Mouse (Mus musculus) brain, adult 2 months (tissue): ENCODE measurements around the gene Nfyb.

ENCODE experiments used
- DNase-seq: peaks from one replicate; pipeline ENCODE4 v3.0.0; 2011; ENCODE audit warnings: low read depth, low spot score

Nfyb gene

GRCm38 (mm10) chr10:82763840-82764631, at the start of gene Nfyb:
Gene Nfyb (minus strand): TSS chr10:82764144.
- DNase-seq, result peak; percentile 100

DNA sequence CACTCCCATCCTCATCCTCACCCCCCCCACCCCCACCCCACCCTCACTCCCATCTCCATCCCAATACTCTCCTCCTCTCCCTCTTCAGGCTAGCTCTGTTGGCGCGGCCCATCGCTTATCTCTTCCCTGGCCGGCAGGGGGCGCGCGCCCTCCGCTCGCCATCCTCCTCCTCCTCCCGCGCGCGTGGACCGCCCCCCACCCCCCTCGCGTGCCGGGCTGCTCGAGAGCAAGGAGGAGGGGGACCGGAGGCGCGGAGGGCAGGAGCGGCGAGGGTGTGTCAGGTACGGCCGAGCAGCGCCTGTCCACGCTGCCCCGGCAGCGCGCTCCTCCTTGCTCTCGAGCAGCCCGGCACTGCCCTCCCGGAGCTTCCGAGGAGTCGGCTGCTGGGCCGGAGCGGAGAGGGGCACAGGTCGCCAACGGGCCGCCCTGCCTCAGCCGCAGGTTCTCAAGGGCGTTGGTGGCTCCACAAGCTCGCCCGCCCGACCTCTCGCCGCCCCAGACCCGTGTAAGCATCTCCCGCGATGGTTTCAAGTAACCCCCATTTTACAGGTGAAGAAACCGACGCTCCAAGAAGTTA, 48.0 kb upstream of the Nfyb start:
- peak; percentile 75 for DNase-seq

DNA sequence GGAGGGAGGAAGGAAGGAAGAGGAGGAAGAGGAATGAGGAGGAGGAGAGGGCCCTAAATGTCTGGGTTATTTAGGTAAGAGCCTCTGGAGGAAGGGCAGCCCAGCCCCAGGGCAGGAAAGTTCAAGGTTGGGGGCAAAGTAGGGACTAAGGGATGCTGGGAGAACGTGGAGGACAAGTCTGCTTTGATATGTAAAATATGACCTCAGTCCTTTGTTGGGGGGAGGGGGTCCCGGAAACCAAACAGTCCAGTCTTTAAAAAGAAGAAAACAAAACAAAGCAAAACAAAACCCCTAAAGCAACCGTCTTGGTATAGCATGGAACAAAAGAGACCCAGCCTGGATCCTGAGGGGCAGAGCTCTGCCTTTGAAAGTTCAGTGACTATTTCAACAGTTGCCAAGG, 45.4 kb upstream of the Nfyb start:
- DNase-seq, result no peak

- DNase-seq, result no peak
Measured at GRCm38 (mm10) chr10:82808891-82809290, 44.9 kb upstream of the Nfyb start.

DNA sequence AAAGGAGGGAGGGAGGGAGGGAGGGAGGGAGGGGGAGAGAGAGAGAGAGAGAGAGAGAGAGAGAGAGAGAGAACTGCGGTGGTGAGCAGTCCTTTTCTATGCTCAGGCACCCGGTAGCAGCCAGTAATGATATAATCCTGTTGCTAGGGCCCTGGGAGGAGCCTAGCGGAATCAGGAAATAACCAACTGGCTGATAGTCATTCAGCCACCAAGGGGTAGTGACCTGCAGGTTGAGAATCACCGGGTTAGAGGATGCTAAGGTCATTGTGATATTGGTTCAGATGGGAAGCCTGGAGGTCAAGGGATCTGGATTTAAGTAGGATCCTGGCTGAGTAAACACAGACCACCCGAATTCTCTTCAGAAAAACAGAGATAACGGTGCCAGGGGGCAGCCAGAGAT, 44.2 kb upstream of the Nfyb start:
- DNase-seq, result no peak

- no peak for DNase-seq
Measured at GRCm38 (mm10) chr10:82807238-82807637, 43.3 kb upstream of the Nfyb start.

DNA sequence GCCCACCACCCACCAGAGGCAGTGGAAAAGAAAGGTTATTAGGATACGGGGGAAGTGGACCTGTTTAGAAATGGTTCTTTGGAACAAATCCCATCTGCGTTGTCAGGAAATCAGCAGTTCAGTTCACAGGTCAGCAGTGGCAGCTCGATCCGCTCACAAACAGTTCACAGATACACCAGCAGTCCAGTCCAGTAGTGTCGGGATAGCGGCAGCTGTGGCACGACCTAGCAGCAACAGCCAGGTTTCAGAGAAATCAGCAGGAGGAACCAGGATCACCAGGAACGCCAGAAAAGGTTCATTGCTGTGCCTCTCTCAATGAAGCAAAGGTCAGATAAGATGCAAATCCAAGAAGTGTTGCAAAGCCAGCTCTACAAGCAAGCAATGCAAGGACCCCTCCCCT, 42.5 kb upstream of the Nfyb start:
- DNase-seq, result no peak

- no peak for DNase-seq
Measured at GRCm38 (mm10) chr10:82805111-82805510, 41.2 kb upstream of the Nfyb start.

DNA sequence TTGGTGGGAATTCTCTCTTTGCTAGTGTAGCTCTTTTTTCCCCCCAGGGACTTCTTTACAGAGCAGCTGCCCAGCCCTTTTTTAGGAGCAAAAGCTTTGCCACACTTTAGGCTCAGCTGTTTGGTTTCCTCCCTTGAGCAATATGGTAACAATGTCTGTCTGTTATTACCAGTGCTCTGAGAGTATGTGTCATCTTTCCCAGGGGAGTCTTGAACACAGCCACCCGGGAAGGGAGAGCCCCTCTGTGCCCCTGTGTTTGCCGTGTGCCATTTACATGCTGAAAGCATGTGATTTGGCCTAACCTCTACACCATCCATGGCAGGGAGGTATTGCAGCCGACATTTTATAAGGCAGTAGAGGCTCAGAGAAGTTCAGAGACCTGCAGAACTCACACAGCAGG, 40.5 kb upstream of the Nfyb start:
- DNase-seq, result no peak

DNA sequence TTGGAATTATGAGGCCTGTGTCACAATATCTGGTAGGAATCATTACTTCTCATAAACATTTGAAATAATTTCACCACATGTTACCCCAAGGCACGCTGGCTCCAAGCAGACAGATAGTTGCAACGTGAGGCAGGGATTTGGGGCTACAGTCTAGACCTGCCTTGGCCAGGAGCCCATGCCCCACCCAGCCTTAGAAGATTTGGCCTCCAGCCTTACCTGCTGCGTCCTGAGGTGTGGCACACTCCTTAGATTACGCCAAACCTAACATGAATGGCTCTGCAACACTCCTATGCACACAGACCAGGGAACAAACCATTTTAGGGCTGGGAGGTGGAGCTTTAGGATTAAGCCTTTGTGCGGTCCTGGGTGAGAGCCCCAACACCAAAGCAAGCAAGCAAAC, 36.1 kb upstream of the Nfyb start:
- DNase-seq, result no peak

DNA sequence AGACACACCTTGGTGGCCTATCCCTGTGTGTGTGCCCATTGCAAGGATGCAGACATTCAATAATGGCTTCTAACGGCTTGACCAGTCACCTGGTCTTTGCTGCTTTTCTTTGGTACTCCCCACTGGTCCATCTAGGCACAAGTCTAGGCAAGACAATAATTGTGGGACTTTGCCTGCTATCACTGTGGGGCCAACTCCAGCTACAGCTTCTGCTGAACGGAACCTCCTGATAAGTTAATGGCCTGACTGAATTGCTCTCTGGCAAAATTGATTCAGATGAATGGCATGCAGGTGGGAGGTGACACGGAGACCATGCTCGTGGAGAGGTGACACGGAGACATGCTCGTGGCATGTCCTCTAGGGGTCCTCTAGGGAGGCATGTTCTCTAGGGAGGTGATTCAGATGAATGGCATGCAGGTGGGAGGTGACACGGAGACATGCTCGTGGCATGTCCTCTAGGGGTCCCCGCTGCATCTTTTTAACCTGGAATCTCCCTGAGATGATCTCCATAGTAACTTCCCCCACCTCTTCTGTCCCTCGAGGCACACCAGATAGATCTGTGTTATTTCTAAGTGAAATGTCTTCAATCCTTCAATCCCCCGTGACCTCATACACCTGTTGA, 34.5 kb upstream of the Nfyb start:
- DNase-seq, result no peak

GRCm38 (mm10) chr10:82797119-82797491, 33.2 kb upstream of the Nfyb start:
- DNase-seq, result no peak

DNA sequence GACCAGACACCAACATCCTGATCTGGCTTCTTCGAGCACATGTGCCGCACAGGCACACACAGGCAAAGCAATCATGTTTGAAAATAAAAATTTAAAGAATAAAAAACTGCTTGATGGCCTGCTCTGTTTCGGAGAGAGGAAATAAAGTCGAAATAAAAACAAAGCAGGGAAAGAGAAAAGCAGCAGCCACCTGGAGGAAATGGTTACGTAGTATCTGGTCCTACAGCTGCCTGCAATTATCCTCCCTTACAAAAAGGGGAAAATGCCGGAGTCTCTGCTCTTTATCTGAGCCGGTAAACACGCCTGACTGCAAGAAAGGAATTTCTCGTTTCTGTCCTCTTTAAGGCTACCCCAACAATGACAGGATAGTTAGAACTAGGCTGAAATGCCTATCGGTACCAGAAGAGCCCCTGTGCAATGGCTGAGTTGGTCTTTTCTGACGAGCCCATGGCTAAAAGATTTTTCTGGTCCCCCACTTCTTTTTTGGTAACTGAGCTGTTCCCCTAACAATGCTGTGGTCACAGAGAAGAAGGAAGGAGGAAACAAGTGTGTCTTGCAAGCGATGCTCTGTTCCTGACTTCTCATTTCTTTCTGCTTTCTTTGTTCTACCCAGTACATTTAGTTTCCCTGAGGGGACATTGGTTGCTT, 32.7 kb upstream of the Nfyb start:
- DNase-seq, result peak; percentile 44

GRCm38 (mm10) chr10:82795767-82796166, 31.8 kb upstream of the Nfyb start:
- peak; percentile 33 for DNase-seq

DNA sequence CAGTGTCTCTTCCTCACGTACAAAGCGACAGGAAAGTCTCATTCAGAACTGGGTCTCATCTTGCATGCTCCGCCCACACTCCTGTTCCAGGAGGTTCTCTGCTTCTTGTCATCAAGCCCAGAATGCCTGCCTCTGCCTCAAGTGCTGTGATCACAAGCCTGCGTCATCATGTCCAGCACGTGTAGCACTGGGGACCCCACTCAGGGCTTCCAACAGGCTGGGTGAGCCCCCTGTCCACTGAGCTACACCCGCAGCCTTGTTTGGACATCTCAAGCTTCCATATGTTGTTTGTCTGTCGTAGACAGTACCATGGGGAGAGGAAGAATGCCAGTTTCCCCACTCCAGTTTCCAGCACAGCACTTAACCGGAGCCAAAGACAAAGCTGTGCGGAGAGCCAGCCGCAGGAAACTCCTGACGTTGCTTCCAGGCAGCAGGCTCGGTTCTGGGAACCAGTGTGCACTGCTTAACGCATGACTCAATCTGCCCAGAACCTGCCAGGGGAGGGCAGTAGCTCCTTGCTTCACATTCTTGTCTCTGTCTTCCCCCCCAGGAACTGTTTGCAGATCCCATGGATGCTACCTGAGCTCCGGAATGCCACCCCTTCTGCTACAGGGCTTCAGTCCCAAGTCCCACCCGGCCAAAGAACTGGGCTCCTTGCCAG, 31.3 kb upstream of the Nfyb start:
- peak; percentile 96 for DNase-seq

- DNase-seq, result no peak
Measured at GRCm38 (mm10) chr10:82792311-82792710, 28.4 kb upstream of the Nfyb start.

DNA sequence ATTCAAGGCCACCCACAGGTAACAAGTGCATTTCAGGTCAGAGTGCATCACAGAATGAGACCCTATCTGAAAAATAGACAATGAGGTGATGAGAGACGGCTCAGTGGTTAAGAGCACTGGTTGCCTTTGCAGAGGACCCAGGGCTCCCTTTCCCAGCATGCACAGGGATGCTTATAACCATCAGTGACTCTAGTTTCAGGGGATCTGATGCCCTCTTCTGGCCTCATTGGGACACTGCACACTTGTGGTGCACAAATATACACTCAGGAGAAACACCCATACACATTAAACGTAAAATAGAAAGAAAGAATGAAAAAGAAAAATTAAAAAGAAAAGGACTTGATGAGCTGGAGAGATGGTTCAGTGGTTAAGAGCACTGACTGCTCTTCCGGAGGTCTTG, 27.8 kb upstream of the Nfyb start:
- no peak for DNase-seq

- no peak for DNase-seq
Measured at GRCm38 (mm10) chr10:82790504-82790903, 26.6 kb upstream of the Nfyb start.

GRCm38 (mm10) chr10:82789181-82789580, 25.2 kb upstream of the Nfyb start:
- DNase-seq, result no peak

DNA sequence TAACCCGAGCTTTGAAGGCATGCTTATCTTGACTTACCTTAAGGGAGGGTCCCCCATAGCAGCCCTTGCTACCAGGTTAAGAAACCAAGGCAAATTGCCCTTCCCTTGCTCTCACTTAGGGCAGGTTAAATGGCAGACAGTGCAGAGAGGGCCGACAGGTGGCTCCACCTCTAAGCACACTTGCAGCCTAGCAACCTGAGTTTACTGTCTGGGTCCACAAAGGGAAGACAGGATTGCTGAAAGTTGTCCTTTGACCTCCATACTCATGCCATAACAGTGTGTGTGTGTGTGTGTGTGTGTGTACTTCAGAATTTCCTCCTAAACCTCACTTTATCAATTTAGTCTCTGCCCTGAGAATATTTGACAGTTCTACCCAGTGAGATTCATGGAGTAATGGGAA, 18.5 kb upstream of the Nfyb start:
- DNase-seq, result no peak

DNA sequence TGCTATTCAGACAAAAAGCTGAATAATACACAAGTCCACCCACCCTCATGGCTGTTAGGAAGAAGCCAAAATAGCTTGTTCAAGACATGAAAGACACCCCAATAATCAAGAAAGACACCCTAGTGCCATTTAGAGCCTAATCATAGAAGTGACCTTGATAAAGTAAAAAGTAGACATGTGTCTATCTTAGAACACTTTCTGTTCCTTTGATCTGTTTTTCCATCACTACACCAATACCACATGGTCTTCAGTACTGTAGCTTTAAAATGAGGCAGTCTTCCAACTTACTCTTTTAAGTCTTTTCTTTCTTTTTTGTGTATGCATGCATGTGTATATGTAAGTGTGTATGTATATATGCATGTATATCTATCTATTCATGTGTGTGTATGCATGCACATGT, 16.9 kb upstream of the Nfyb start:
- no peak for DNase-seq

DNA sequence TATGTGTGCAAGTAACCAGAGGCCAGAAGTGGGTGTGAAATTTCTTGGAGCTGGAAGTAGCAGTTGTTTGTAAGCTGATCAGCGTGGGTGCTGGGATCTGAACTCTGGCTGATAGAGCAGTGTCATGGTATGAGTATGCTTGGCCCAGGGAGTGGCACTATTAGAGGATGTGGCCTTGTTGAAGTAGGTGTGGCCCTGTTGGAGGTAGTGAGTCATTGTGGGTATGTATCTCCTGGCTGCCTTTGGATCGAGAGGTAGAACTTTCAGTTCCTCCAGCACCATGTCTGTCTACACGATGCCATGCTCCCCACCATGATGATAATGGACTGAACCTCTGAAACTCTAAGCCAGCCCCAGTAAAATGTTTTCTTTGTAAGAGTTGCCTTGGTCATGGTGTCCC, 16.4 kb upstream of the Nfyb start:
- no peak for DNase-seq
